Mouse (Mus musculus) liver, adult 2 months (tissue): ENCODE results near the gene Edc4. TPM values are rescaled to one million over a fixed set of nuclear protein-coding genes. Genes with fewer than 3 reads are reported as not detected.

Experiments used
- DNase-seq: peaks from one replicate; pipeline ENCODE4 v3.0.0-alpha.2; 2011; ENCODE audit warnings: low read depth, low spot score; ENCODE audit errors: extremely low read depth
- H3K27ac ChIP-seq: fragments of 200-500 bp; replicated peaks from 2 replicates; pipeline ENCODE4 v1.5.1; 2012; ENCODE audit warnings: low read depth, mild to moderate bottlenecking, control low read depth, inconsistent platforms, low read length; ENCODE audit not compliant: insufficient read depth
- H3K27me3 ChIP-seq: fragments of 200-500 bp; 2 replicates; pipeline ENCODE4 v1.6.1; 2012; ENCODE audit warnings: mild to moderate bottlenecking, moderate library complexity, low read length, inconsistent platforms; ENCODE audit not compliant: control insufficient read depth, insufficient read depth
- H3K36me3 ChIP-seq: fragments of 200-500 bp; 2 replicates; pipeline ENCODE4 v1.6.1; 2012; ENCODE audit warnings: low read length, inconsistent platforms; ENCODE audit not compliant: control insufficient read depth, insufficient read depth
- H3K4me1 ChIP-seq: fragments of 200-500 bp; 2 replicates; pipeline ENCODE4 v1.6.1; 2011; ENCODE audit warnings: low read length; ENCODE audit not compliant: control insufficient read depth, insufficient read depth
- H3K4me3 ChIP-seq: fragments of 200-500 bp; 2 replicates; pipeline ENCODE4 v1.5.1; 2011; ENCODE audit warnings: low read depth, mild to moderate bottlenecking, control low read depth, low read length, moderate library complexity; ENCODE audit not compliant: insufficient read depth
- H3K79me2 ChIP-seq: fragments of 200-500 bp; 2 replicates; pipeline ENCODE4 v1.6.1; 2012; ENCODE audit warnings: inconsistent platforms, mild to moderate bottlenecking, low read length, moderate library complexity; ENCODE audit not compliant: control insufficient read depth, insufficient read depth
- H3K9ac ChIP-seq: fragments of 200-500 bp; 2 replicates; pipeline ENCODE4 v1.6.1; 2012; ENCODE audit warnings: low read depth, mild to moderate bottlenecking, control low read depth, inconsistent platforms, low read length
- CTCF ChIP-seq: fragments of 200-500 bp; IDR thresholded peaks from 2 replicates; pipeline ENCODE4 v1.5.1; 2011; ENCODE audit warnings: low read depth, low read length, control low read depth
- POLR2A ChIP-seq: fragments of 200-500 bp; IDR thresholded peaks from 2 replicates; pipeline ENCODE4 v1.6.1; 2011; ENCODE audit warnings: low read length, control low read depth; ENCODE audit not compliant: insufficient read depth; ENCODE audit errors: extremely low read depth
- WGBS: fragments of 180-500 bp; shearing (Covaris S2); methylation state at CpG from one replicate; pipeline ENCODE4 v1.1.7; 2018; 5-methylcytosine and 5-hydroxymethylcytosine counted together
- polyA plus RNA-seq: library from polyadenylated mRNA; depleted of rRNA; stranded (reverse); fragments of >200 nt; gene quantifications from 2 replicates; pipeline ENCODE4 v1.2.3, GENCODE M21; 2012
- total RNA-seq: library from RNA; depleted of rRNA; stranded (reverse); fragments of >200 nt; gene quantifications from 2 replicates; pipeline ENCODE4 v1.2.3, GENCODE M21; 2014

Edc4 gene
- total and polyA plus RNA-seq, 2 experiments, result 7.5 to 32.0 TPM

- peak within 1 kb of the TSS; percentile 81 for H3K9ac ChIP-seq
- H3K4me1 ChIP-seq, result peaks cover 14% of the 10 kb centered on the region
- peaks cover 12% of the 10 kb centered on the region for H3K79me2 ChIP-seq
- peak; percentile 91 for TF ChIP-seq CTCF
- peak; percentile 57; the same call in 1 of the 2 replicates for TF ChIP-seq POLR2A
- no peaks in the 10 kb centered on the region for H3K27me3 ChIP-seq
- H3K36me3 ChIP-seq, result no peaks in the 10 kb centered on the region
- peak; percentile 80 for DNase-seq
- H3K4me3 ChIP-seq, result peak within 1 kb of the TSS; percentile 79
- WGBS, result under 1% methylated on average over 43 of the region's 43 CpGs
- H3K27ac ChIP-seq, result peak within 1 kb of the TSS; percentile 84
These were observed 25.9 kb upstream of the Edc4 start, which contains the start of gene Thap11 for GRCm38 (mm10) chr8:105854715-105855216. TSS of gene Thap11 (plus strand) at chr8:105855132.

GRCm38 (mm10) chr8:105855248-105856167 is 25.2 kb upstream of the Edc4 start:
- H3K4me1 ChIP-seq, result peaks cover 15% of the 10 kb centered on the region
- peak overlapping the region; percentile 81 for H3K9ac ChIP-seq
- under 1% methylated on average over 71 of the region's 71 CpGs for WGBS
- peak overlapping the region; percentile 79 for H3K4me3 ChIP-seq
- no peaks in the 10 kb centered on the region for H3K36me3 ChIP-seq
- H3K27me3 ChIP-seq, result no peaks in the 10 kb centered on the region
- H3K79me2 ChIP-seq, result peaks cover 12% of the 10 kb centered on the region
- no peak for TF ChIP-seq CTCF
- TF ChIP-seq POLR2A, result 0 out of 2 replicates have a peak, but pooled peaks have one; percentile 2
- H3K27ac ChIP-seq, result peak overlapping the region; percentile 84
- DNase-seq, result peak; percentile 48

- Histone ChIP-seq H3K27me3 (no peaks in the 10 kb centered on the region), H3K27ac (peak overlapping the region; percentile 84), H3K79me2 (peaks cover 17% of the 10 kb centered on the region), H3K36me3 (no peaks in the 10 kb centered on the region), H3K4me1 (peaks cover 17% of the 10 kb centered on the region), H3K4me3 (peak overlapping the region; percentile 79), H3K9ac (peak overlapping the region; percentile 81)
- TF ChIP-seq CTCF (no peak), POLR2A (no peak)
- peak; percentile 19 for DNase-seq
- WGBS, result 11% methylated on average over 15 of the region's 15 CpGs
These were observed 24.4 kb upstream of the Edc4 start for GRCm38 (mm10) chr8:105856168-105856835.

DNA sequence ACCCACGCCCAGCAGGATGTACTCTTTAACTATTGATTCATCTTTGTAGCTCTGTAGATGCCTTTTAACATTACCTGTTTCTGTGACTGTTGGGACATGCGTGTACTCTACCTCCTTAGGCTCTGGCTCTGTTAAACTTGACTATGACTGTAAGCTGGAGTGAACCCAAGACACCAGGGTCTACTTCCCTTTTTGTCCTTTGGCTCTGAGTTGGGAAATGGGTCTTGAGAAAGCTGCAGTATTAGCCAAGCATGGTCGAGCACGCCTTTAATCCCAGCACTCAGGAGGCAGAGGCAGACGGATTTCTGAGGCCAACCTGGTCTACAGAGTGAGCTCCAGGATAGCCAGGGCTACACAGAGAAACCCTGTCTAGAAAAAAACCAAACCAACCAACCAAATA is 22.2 kb upstream of the Edc4 start:
- 74% methylated on average over 5 of the region's 5 CpGs for WGBS
- H3K4me1 ChIP-seq, result peaks cover 19% of the 10 kb centered on the region
- H3K9ac ChIP-seq, result no peak overlapping the region
- no peak overlapping the region for H3K27ac ChIP-seq
- TF ChIP-seq POLR2A (no peak), CTCF (no peak)
- no peak for DNase-seq
- no peaks in the 10 kb centered on the region for H3K36me3 ChIP-seq
- H3K27me3 ChIP-seq, result no peaks in the 10 kb centered on the region
- H3K79me2 ChIP-seq, result peaks cover 27% of the 10 kb centered on the region
- no peak overlapping the region for H3K4me3 ChIP-seq

- Histone ChIP-seq H3K9ac (no peak overlapping the region), H3K27ac (no peak overlapping the region), H3K27me3 (no peaks in the 10 kb centered on the region), H3K79me2 (peaks cover 33% of the 10 kb centered on the region), H3K4me3 (no peak overlapping the region), H3K4me1 (peaks cover 20% of the 10 kb centered on the region), H3K36me3 (no peaks in the 10 kb centered on the region)
- WGBS, result 71% methylated on average over 5 of the region's 5 CpGs
- no peak for TF ChIP-seq POLR2A
- TF ChIP-seq CTCF, result no peak
- no peak for DNase-seq
These were observed 21.4 kb upstream of the Edc4 start for GRCm38 (mm10) chr8:105859314-105859713.
